Mouse (Mus musculus) CH12.LX (cell line): ENCODE measurements around the gene Tmem108. TPM values are rescaled to one million over a fixed set of nuclear protein-coding genes. Genes with fewer than 3 reads are reported as not detected.
A peak's percentile ranks its signal among the peaks of the same experiment; 100 is the strongest.

Experiments used
- DNase-seq: peaks from one replicate; pipeline ENCODE4 v3.0.0-alpha.2; 2013; ENCODE audit errors: extremely low read depth
- H3K27ac ChIP-seq: 2 replicates; pipeline ENCODE4 v1.5.1; 2012; ENCODE audit warnings: low read depth, mild to moderate bottlenecking, control low read depth, moderate library complexity; ENCODE audit not compliant: insufficient read depth
- H3K27me3 ChIP-seq: replicated peaks from 2 replicates; pipeline ENCODE3; 2012; ENCODE audit warnings: inconsistent platforms
- H3K36me3 ChIP-seq, 2 experiments: replicated peaks in 1 of 2; 2 replicates each; pipeline versions ENCODE3 to v1.6.1; 2012; ENCODE audit warnings: inconsistent platforms in 1 of 2, low read length in 1 of 2, mild to moderate bottlenecking in 1 of 2, mixed read lengths in 1 of 2, moderate library complexity in 1 of 2; ENCODE audit not compliant: control insufficient read depth in 1 of 2, insufficient read depth in 1 of 2
- H3K4me1 ChIP-seq, 2 experiments: 2 replicates each; pipeline ENCODE4 v1.6.1; 2012; ENCODE audit warnings: inconsistent platforms in 1 of 2, moderate library complexity in 1 of 2; ENCODE audit not compliant: insufficient read depth in 2 of 2, control insufficient read depth in 1 of 2
- H3K4me2 ChIP-seq: 2 replicates; pipeline ENCODE4 v1.6.1; 2012; ENCODE audit warnings: low read depth, mild to moderate bottlenecking, control low read depth; ENCODE audit not compliant: poor library complexity, insufficient read depth, severe bottlenecking
- H3K4me3 ChIP-seq, 3 experiments: fragments of 150-350 bp in 1 of 3; sonication (generic) in 1 of 3; replicated peaks in 1 of 3; 2 replicates each; pipeline versions ENCODE3 to v1.5.1; 2011 to 2012; ENCODE audit warnings: low read depth in 2 of 3, low read length in 2 of 3, mild to moderate bottlenecking in 2 of 3, moderate library complexity in 2 of 3, control low read depth in 1 of 3, improper control_type of control experiment in 1 of 3, inconsistent platforms in 1 of 3, mixed read lengths in 1 of 3; ENCODE audit not compliant: poor library complexity in 1 of 3
- H3K79me2 ChIP-seq: replicated peaks from 2 replicates; pipeline ENCODE4 v1.6.1; 2012; ENCODE audit warnings: mild to moderate bottlenecking, moderate library complexity; ENCODE audit not compliant: control insufficient read depth, poor library complexity, insufficient read depth, severe bottlenecking; ENCODE audit errors: extremely low read depth
- H3K9ac ChIP-seq: 2 replicates; pipeline ENCODE4 v1.6.1; 2012; ENCODE audit warnings: low read depth, mild to moderate bottlenecking, control low read depth, moderate library complexity; ENCODE audit not compliant: insufficient read depth
- H3K9me3 ChIP-seq: replicated peaks from 2 replicates; pipeline ENCODE3; 2012; ENCODE audit warnings: low read length, inconsistent platforms, mixed read lengths
- CTCF ChIP-seq, 2 experiments: IDR thresholded peaks in 1 of 2; conservative IDR thresholded peaks in 1 of 2; 2 replicates each; pipeline ENCODE4 v1.5.1; 2011 to 2012; ENCODE audit warnings: low read depth in 2 of 2, low read length in 2 of 2, improper control_type of control experiment in 1 of 2, inconsistent platforms in 1 of 2, mild to moderate bottlenecking in 1 of 2, moderate library complexity in 1 of 2
- EP300 ChIP-seq: IDR thresholded peaks from 2 replicates; pipeline ENCODE4 v1.6.1; 2011; ENCODE audit warnings: low read length, improper control_type of control experiment
- GABPA ChIP-seq: IDR thresholded peaks from 2 replicates; pipeline ENCODE4 v1.6.1; 2012; ENCODE audit warnings: low read depth, low read length, improper control_type of control experiment, inconsistent platforms; ENCODE audit not compliant: insufficient replicate concordance
- MAX ChIP-seq: IDR thresholded peaks from 2 replicates; pipeline ENCODE4 v1.6.1; 2011; ENCODE audit warnings: low read length, improper control_type of control experiment
- POLR2AphosphoS2 ChIP-seq: IDR thresholded peaks from 2 replicates; pipeline ENCODE4 v1.6.1; 2011; ENCODE audit warnings: low read depth, low read length, improper control_type of control experiment
- RCOR1 ChIP-seq: conservative IDR thresholded peaks from 2 replicates; pipeline ENCODE4 v1.6.1; 2012; ENCODE audit warnings: low read depth, mild to moderate bottlenecking, inconsistent platforms, low read length, improper control_type of control experiment
- SIN3A ChIP-seq: IDR thresholded peaks from 2 replicates; pipeline ENCODE4 v1.6.1; 2012; ENCODE audit warnings: low read length, improper control_type of control experiment, inconsistent platforms
- SMC3 ChIP-seq: IDR thresholded peaks from 2 replicates; pipeline ENCODE4 v1.6.1; 2011; ENCODE audit warnings: low read depth, low read length, improper control_type of control experiment
- TBP ChIP-seq: conservative IDR thresholded peaks from 2 replicates; pipeline ENCODE4 v1.6.1; 2011; ENCODE audit warnings: low read depth, low read length, improper control_type of control experiment
- TCF12 ChIP-seq: IDR thresholded peaks from 2 replicates; pipeline ENCODE4 v1.6.1; 2014; ENCODE audit warnings: low read depth, mild to moderate bottlenecking, inconsistent platforms, low read length, improper control_type of control experiment
- USF1 ChIP-seq: IDR thresholded peaks from 2 replicates; pipeline ENCODE4 v1.6.1; 2014; ENCODE audit warnings: low read depth, mild to moderate bottlenecking, inconsistent platforms, low read length, improper control_type of control experiment
- ZC3H11A ChIP-seq: IDR thresholded peaks from 2 replicates; pipeline ENCODE4 v1.6.1; 2012; ENCODE audit warnings: low read depth, mild to moderate bottlenecking, inconsistent platforms, low read length, improper control_type of control experiment
- ZKSCAN1 ChIP-seq: IDR thresholded peaks from 2 replicates; pipeline ENCODE4 v1.6.1; 2012; ENCODE audit warnings: low read depth, inconsistent platforms, low read length, improper control_type of control experiment, borderline replicate concordance
- ZNF384 ChIP-seq: IDR thresholded peaks from 2 replicates; pipeline ENCODE4 v1.6.1; 2012; ENCODE audit warnings: low read depth, low read length, improper control_type of control experiment, inconsistent platforms
- dilution Hi-C: fragments of 300-500 bp; cut with MboI; formaldehyde crosslinking; loops from 2 replicates; pipeline ENCODE4 v1.14.3; 2020; ENCODE audit warnings: low sequenced_read_pairs; ENCODE audit not compliant: extremely low pct_unique_long_range_greater_than_20kb, extremely low pct_ligation_motif_present
- in situ Hi-C: fragments of 300-500 bp; cut with MboI; formaldehyde crosslinking; loops from 3 replicates; pipeline ENCODE4 v1.14.3; 2019; ENCODE audit warnings: low sequenced_read_pairs, low pct_ligation_motif_present, low pct_unique_long_range_greater_than_20kb, mixed read lengths
- polyA plus RNA-seq: library from polyadenylated mRNA; unstranded; fragments of >175 nt; gene quantifications from 2 replicates; pipeline ENCODE4 v1.2.1, GENCODE M21; 2012; ENCODE audit warnings: low read depth; ENCODE audit not compliant: insufficient read length
- total RNA-seq, 2 experiments: library from RNA; depleted of rRNA; stranded (reverse); fragments of 300-350 nt in 1 of 2; fragments of >200 nt in 1 of 2; gene quantifications; 2 replicates each; pipeline ENCODE4 v1.2.3; 2012 to 2014

The Tmem108 gene
- total and polyA plus RNA-seq, 3 experiments, result 0.04 to 0.13 (median 0.07) TPM

DNA sequence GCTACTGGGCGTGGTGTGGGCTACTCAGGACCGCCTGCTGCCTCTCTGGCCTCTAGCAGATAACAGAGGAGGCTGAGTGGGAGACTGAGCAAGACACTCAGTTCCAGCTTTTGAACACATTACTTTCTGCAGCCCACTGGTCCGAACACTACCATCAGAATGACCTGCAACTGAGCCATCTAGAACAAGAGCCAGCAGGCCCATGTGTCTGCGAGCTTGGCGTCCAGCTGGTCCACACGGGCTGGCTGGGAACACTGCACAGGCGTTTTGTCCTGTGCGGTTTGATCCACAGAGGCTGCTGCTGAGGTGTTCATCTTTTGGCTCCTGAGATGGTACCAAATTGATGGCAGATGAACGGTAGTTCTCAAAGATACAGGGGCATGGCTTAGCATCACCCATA is 196.5 kb downstream of the Tmem108 start:
- no peak for DNase-seq
- Histone ChIP-seq H3K27me3 (peaks cover 12% of the 10 kb centered on the region), H3K27ac (no peak overlapping the region), H3K36me3 (no peaks in the 10 kb centered on the region), H3K4me1 (no peaks in the 10 kb centered on the region), H3K4me2 (no peak overlapping the region), H3K4me3 (no peak overlapping the region), H3K79me2 (no peaks in the 10 kb centered on the region), H3K9ac (no peak overlapping the region), H3K9me3 (peaks cover 8% of the 10 kb centered on the region)
- dilution Hi-C loops (no loop called here), in situ Hi-C loops (no loop called here)
- TF ChIP-seq ZC3H11A, result no peak
- TF ChIP-seq SIN3A, result no peak
- TF ChIP-seq TCF12, result no peak
- TF ChIP-seq MAX, result no peak
- TF ChIP-seq ZKSCAN1, result no peak
- no peak for TF ChIP-seq RCOR1
- TF ChIP-seq TBP, result no peak

DNA sequence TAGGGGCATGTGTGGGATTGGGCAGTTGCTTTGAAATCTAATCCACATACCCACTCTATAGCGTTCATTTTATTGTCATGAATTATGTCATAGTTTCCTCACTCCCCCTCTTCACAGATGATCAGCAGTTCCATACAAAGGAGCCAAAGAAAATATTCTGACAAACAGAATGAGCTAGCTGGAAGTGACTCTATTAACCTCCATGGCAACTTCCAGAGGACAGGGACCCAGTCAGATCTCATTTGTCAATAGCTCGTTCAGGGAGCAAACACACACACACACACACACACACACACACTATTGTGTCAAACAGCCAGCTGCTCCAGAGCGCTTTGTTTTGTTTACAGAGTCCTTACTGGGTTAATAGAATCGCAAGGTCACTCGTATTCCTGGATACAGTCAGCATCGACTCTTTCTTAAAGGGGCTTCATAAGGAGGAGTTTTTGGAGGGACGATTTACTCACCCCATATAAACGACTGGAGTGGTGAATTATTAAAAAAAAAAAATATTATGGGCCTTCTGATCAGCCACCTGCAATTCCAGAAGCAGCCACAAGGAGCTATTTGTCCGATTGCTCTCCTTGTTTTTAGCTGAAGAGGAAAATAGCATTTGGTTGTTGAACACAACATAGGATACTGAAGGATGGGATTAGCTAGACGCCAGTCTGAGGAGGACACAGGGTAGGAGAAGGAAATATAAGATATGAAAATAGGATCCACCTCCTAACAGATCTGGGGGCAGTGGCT is 197.6 kb downstream of the Tmem108 start:
- Histone ChIP-seq H3K79me2 (no peaks in the 10 kb centered on the region), H3K9ac (no peak overlapping the region), H3K27ac (no peak overlapping the region), H3K27me3 (peaks cover 13% of the 10 kb centered on the region), H3K36me3 (no peaks in the 10 kb centered on the region), H3K4me3 (no peak overlapping the region), H3K4me1 (no peaks in the 10 kb centered on the region), H3K9me3 (peaks cover 8% of the 10 kb centered on the region), H3K4me2 (no peak overlapping the region; the same call in 1 of the 2 replicates)
- TF ChIP-seq USF1 (no peak), EP300 (no peak), ZNF384 (peak; percentile 70), TBP (no peak), CTCF (conservative IDR thresholded peaks at IDR 0.05 in 1 of 2, IDR thresholded peaks at IDR 0.05 in 1 of 2; ENCODE audit: low read depth in 2 of 2, low read length in 2 of 2) (peak; percentile 50 to 90)
- dilution Hi-C loops (no loop called here), in situ Hi-C loops (no loop called here)
- DNase-seq, result peak; percentile 21

DNA sequence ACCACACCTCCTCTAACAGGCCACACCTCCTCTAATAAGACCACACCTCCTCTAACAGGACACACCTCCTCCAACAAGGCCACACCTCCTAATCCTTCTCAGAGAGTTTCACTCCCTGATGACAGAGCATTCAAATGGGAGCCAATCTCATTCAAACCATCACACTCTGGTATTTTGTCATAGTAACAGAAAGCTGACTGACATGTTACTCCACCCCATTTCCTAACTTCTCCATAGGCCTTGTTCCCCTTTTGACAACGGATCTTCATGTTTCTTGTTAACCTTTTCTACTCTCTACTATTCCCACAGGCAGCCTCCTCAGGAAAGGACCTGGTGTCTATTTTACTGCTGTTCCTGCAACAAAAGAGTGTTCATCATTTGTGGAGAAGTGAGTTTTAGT is 199.6 kb downstream of the Tmem108 start:
- dilution Hi-C loops (no loop called here), in situ Hi-C loops (no loop called here)
- Histone ChIP-seq H3K36me3 (no peaks in the 10 kb centered on the region), H3K4me2 (no peak overlapping the region), H3K4me3 (no peak overlapping the region), H3K9me3 (peaks cover 8% of the 10 kb centered on the region), H3K27me3 (peaks cover 19% of the 10 kb centered on the region), H3K9ac (no peak overlapping the region), H3K27ac (no peak overlapping the region), H3K79me2 (no peaks in the 10 kb centered on the region), H3K4me1 (no peaks in the 10 kb centered on the region)
- no peak for TF ChIP-seq SMC3
- TF ChIP-seq MAX, result no peak
- no peak for TF ChIP-seq POLR2AphosphoS2
- no peak for TF ChIP-seq GABPA
- TF ChIP-seq TBP, result no peak
- no peak for DNase-seq
